Mouse (Mus musculus) ZHBTc4 (cell line): ENCODE results near the gene Pnpo.
A peak's percentile ranks its signal among the peaks of the same experiment; 100 is the strongest.

Source experiments
- DNase-seq: peaks from one replicate; pipeline ENCODE4 v3.0.0-alpha.2; 2011; ENCODE audit warnings: low read depth, low spot score

The Pnpo gene

DNA sequence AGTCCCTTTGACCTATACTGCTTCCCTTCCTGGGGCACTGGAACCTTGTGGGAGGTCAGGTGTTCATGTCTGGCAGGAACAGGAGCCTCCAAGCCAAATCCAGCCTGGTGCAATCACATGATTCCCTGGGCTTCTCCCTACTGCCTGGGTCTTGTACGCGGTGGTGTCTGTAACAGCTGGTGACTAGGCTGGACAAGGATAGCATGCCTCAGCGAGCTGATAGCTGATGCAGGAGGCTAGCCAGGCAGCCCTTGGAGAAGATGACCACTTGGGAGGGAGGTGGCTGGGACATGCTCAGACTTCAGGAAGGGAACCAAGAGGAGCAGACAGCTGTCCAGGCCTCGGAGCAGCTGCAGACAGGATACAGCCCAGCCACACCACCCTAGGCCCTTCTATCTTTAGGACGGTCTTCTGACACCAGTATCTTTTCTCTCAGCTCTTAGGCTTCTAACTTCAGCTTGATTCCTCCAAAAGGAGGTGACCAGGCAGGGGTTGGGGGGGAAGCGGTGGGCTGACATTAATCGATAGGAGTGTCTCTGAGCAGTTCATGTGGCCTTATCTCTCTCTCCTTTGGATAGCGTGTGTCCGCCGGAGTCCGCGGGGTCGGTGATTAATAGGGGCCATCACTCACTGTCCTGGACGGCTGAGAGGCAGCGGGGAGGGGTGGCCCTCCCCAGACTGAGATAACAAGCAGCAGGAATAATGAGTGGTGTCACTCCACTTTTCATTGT is 37.2 kb downstream of the Pnpo start:
- peak; percentile 37 for DNase-seq

DNA sequence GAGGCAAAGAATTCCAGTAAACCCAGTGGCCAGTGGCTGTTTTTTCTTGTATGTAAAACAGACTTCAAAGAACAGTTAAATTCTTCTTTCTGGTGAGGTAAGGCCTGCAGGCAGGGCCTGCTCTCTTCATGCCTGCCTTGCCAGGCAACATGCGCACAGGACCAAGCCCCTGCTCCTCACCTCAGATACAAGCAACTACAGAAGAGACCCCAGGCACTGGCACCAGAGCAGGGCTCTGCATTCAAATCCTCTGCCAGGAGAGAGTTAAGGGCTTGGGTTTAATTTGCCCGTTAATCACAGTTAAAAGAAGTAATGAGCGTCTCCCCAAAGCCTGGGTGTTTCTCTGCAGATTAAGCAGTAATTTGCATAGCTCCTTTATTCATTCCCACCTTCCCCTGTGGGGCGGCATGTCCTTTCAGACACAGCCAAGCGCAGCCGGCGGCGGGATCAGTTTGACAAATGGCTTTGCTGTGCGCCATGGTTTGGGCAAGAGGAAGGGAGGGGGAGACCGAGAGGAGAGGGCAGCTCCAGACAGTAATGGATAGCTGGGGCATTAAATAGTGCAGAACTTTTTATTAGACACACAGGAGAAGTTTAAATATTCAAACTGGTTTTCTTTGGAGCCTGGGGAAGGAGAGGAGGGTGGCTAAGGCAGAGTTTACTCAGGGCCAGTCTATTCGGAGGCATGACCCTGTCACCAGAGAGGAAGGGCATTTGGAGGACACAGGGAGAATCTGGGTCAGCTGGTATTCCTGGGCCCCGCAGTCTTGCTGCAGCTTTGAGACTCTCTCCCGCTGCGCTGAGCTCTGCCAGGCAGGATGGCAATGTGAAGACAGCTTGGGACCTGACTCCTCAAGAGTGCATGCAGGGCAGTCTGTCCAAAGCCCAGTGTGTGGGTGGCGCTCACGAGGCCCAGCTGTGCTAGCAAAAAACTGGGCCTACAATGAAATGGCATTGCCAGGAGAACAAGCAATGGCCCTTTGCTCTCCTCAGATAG is 40.8 kb downstream of the Pnpo start:
- peak; percentile 58 for DNase-seq

DNA sequence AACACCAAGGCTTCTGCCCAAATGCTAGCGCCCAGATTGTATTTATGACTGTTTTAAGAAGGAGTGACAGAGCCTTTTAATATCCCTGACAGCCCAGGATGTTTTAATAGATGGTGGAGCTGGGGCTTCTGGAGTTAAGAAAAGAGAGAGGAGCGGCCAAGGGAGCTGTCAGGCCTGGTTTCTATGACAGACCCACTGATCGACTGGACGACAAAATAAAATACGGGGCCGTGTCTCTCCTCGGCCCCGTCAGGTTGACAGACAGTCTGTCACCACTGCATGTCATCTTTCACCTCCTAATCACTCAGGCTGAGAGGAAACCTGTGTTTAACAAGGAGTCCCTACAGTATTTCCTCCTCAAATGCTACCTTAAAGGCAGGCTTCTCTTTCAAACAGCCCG is 42.5 kb downstream of the Pnpo start:
- DNase-seq: no peak

- peak; percentile 51 for DNase-seq
Measured at GRCm38 (mm10) chr11:96899449-96900306, 44.1 kb downstream of the Pnpo start.

- DNase-seq: no peak
Measured at GRCm38 (mm10) chr11:96895886-96896285, 47.9 kb downstream of the Pnpo start.

DNA sequence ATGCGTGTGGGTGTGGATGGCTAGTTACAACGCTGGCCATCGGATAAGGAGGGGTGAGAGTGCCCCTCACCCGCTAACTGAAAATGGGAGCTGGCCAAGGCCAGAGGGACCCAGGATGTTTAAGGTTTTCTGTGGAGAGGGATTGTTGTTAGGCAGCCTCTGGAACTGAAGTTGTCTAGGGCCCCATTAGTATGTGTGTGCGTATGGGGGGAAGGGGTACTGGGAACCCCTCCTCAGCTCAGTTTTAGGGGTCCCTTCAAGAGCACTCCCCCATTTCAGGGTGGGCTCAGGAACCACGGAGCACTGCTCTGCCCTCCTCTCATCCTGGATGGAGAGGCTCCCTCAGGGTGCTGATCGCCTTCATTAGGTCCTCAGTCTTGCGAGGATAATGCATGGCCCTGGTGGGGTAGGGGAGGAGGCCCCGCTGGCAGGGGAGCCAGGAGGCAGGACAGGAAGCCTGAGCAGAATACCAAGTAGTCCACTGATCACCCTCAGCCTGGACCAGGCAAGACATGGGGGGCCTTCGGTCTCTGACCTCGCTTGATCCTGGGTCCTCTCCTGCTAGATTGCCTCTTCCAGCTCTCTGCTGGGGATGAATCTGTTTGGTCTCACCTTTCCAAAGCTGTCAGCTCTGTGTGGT is 50.5 kb downstream of the Pnpo start:
- DNase-seq: no peak

DNA sequence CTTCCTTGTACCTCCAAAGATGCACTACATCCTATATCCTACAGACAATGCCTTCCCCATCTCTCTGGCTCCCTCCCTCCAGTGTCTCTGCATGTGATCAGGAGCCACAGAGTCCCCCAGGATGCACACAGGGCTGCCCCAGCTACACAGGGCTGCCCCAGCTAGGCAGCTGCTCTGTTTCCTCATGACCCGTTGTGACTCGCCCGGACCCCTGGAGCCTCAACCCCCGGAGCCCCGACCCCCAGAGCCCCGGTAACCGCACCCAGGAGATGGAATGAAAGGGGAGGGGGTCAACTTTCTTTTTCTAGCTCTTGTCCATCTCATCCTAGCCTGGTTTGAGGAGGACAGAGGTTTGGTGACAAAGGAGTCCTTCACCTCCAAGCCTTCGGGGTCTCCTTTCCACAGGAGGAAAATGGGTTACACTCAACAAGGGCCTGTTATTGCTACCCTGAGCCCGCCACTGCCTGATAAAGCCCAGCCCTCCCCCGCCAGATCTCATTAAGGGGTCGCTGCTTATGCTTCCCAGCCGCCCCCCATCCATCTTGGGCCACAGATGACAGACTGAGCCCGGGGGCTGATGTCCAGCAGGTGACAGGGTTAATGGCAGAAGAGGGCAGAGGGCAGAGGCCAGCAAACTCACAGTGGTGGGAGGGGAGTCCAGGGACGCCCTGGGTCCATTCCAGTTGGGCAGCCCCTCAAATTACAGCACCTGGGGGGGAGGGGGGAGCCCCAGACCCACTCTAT is 51.8 kb downstream of the Pnpo start:
- no peak for DNase-seq
